Mouse (Mus musculus) heart, embryonic 13.5 days (tissue): ENCODE results near the gene Arhgap21. TPM values are rescaled to one million over a fixed set of nuclear protein-coding genes. Genes with fewer than 3 reads are reported as not detected.

ENCODE experiments used
- ATAC-seq: fragments of 200-750 bp; cut with Nextera tagmentation; 2 replicates; pipeline ENCODE4 v1.8.0; 2017; ENCODE audit warnings: moderate TSS enrichment; ENCODE audit not compliant: insufficient number of reproducible peaks, low FRiP score, low TSS enrichment; ENCODE audit errors: extremely low read depth
- H3K27ac ChIP-seq: fragments of 300-500 bp; sonication (generic); replicated peaks from 2 replicates; pipeline ENCODE4 v1.5.1; 2015; ENCODE audit warnings: moderate library complexity, mild to moderate bottlenecking, inconsistent platforms
- H3K27me3 ChIP-seq: fragments of 300-500 bp; sonication (generic); replicated peaks from 2 replicates; pipeline ENCODE4 v1.6.1; 2015; ENCODE audit warnings: mild to moderate bottlenecking, inconsistent platforms
- H3K36me3 ChIP-seq: fragments of 300-500 bp; sonication (generic); 2 replicates; pipeline ENCODE4 v1.6.1; 2015; ENCODE audit warnings: mild to moderate bottlenecking, inconsistent platforms
- H3K4me1 ChIP-seq: fragments of 300-500 bp; sonication (generic); 2 replicates; pipeline ENCODE4 v1.6.1; 2015; ENCODE audit warnings: inconsistent platforms
- H3K4me2 ChIP-seq: fragments of 300-500 bp; sonication (generic); 2 replicates; pipeline ENCODE4 v1.6.1; 2015; ENCODE audit warnings: inconsistent platforms, mild to moderate bottlenecking, moderate library complexity
- H3K4me3 ChIP-seq: fragments of 300-500 bp; sonication (generic); 2 replicates; pipeline ENCODE4 v1.5.1; 2015; ENCODE audit warnings: moderate library complexity, mild to moderate bottlenecking, inconsistent platforms
- H3K9ac ChIP-seq: fragments of 300-500 bp; sonication (generic); 2 replicates; pipeline ENCODE4 v1.6.1; 2015; ENCODE audit warnings: inconsistent platforms, mild to moderate bottlenecking, moderate library complexity
- H3K9me3 ChIP-seq: fragments of 300-500 bp; sonication (generic); 2 replicates; pipeline ENCODE4 v1.6.1; 2016; ENCODE audit warnings: inconsistent platforms
- WGBS: fragments of 180-500 bp; shearing (Covaris S2); methylation state at CpG from one replicate; pipeline ENCODE4 v1.1.7; 2015; ENCODE audit warnings: mixed read lengths; 5-methylcytosine and 5-hydroxymethylcytosine counted together
- polyA plus RNA-seq: library from polyadenylated mRNA; unstranded; fragments of >200 nt; fragmentation: Nextera tagmentation; extraction: Ambion mirVana; gene quantifications from 2 replicates; pipeline ENCODE4 v1.2.1, GENCODE M21; 2015

Gene Arhgap21
- polyA plus RNA-seq, 1 experiment from 2014 or later = 11.7 TPM

DNA sequence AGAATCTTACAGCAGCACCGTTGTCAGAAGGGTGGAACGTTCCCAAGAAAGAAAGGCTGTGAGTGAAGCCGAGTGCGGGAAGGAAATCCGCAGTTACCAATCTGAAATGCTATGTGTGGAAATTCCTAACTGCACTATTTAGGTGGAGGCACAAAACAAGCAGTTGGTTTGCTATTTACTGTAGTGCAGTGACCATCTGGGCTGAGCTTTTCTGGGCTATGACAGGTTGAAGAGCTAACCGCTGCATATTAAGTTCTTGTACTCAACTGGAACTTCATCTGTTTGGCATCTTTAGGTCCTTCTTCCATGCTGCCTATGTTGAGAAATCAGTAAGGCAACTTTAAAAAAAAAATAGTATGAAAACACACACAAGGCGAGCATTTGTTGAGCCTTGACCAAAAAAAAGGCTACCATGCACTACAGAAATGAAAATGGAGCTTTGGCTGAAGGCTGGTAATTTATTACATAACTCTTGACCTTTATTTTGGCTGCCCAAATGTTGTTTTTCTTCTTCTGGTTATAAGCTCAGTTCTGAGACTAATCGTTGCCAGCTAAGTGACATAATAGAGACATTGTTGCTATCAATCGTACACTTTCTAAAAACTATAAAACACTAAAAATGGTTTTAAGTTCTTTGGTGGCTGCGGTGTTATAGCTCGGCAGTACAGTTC lies 56.2 kb downstream of the Arhgap21 start:
- Histone ChIP-seq H3K4me3 (no peak overlapping the region), H3K36me3 (peaks cover 20% of the 10 kb centered on the region), H3K9me3 (no peaks in the 10 kb centered on the region), H3K27ac (no peak overlapping the region), H3K4me2 (no peak overlapping the region), H3K9ac (no peak overlapping the region), H3K27me3 (no peaks in the 10 kb centered on the region), H3K4me1 (peaks cover 40% of the 10 kb centered on the region)
- no peak for ATAC-seq
- WGBS = 86% methylated on average over 11 of the region's 11 CpGs

DNA sequence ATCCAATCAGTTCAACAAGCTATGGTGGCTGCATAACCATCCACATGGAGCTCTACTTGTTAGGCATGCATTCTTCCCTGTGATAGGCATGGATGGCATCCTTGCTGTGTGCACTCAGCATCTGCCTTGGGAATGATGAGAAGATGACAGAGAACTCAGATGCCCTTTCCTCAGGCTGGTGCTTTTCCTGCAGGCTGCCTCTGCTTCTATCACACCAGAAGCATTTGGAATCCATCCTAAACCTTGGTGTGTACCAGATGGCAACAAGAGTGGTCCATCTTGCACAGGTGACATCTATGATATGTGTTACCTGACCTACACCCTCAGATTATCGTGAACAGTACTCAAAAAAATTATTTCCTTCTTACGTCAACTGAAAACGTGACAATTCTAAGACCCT lies 58.2 kb downstream of the Arhgap21 start:
- no peak overlapping the region for H3K9ac ChIP-seq
- H3K27ac ChIP-seq = no peak overlapping the region
- ATAC-seq = no peak

DNA sequence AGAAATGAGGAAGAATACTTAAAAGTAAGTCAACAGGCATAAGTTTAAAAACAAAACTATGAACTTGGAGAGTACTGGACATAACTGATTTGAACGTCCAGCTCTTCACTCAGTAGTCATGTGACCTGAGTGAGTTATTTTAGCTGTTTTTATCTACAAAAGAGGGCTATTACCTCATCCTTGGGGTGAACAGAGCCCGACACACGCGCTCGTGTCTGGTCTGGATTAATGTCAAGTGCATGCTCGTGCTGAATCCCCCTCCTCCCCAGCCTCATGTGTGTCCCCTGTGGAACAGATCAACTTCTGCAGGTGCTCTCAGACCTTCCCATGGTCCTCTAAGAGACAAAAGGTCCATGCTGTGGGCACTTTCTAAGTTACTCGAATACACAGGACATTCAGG lies 59.3 kb downstream of the Arhgap21 start:
- H3K9me3 ChIP-seq = no peaks in the 10 kb centered on the region
- H3K4me3 ChIP-seq = no peak overlapping the region
- H3K27me3 ChIP-seq = no peaks in the 10 kb centered on the region
- 20% methylated on average over 7 of the region's 7 CpGs for WGBS
- peak overlapping the region; percentile 85 for H3K27ac ChIP-seq
- ATAC-seq = peak; percentile 74; the same call in 1 of the 2 replicates
- peaks cover 26% of the 10 kb centered on the region for H3K36me3 ChIP-seq
- peaks cover 60% of the 10 kb centered on the region for H3K4me1 ChIP-seq
- H3K4me2 ChIP-seq = peak overlapping the region; percentile 50
- 0 out of 2 replicates have a peak overlapping the region, but pooled peaks have one; percentile 68 for H3K9ac ChIP-seq

More for the DNA sequence above, 58.2 kb downstream of the Arhgap21 start:
- no peak overlapping the region for H3K4me3 ChIP-seq
- H3K27me3 ChIP-seq = no peaks in the 10 kb centered on the region
- H3K4me1 ChIP-seq = peaks cover 54% of the 10 kb centered on the region
- H3K36me3 ChIP-seq = peaks cover 20% of the 10 kb centered on the region
- no peak overlapping the region for H3K4me2 ChIP-seq
- no peaks in the 10 kb centered on the region for H3K9me3 ChIP-seq
- 92% methylated on average over 3 of the region's 3 CpGs for WGBS

DNA sequence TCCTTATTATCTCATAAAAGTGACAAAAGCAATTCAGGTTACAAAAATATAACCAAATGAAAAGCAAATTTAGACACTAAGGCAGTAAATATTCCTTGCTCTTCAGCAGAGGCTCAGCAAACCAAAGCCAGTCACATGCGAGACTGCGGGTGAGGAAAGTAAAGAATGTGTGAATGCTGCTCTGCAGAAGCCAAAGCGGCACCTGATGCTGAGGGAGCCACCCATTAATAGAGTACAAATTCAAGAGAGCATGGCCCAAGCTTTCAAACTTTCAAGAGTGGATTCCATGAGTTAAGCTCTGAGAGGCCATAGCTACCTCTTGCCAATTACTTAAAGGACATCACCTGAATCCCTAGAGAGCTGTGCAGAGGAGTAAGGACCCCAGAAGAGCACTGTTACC lies 61.4 kb downstream of the Arhgap21 start:
- H3K4me1 ChIP-seq = peaks cover 59% of the 10 kb centered on the region
- 0 out of 2 replicates have a peak, but pooled peaks have one; percentile 31 for ATAC-seq
- H3K9ac ChIP-seq = no peak overlapping the region
- peak overlapping the region; percentile 75 for H3K27ac ChIP-seq
- no peaks in the 10 kb centered on the region for H3K9me3 ChIP-seq
- no peaks in the 10 kb centered on the region for H3K27me3 ChIP-seq
- H3K36me3 ChIP-seq = peaks cover 23% of the 10 kb centered on the region
- WGBS = 46% methylated on average over 3 of the region's 3 CpGs
- no peak overlapping the region; the same call in 1 of the 2 replicates for H3K4me2 ChIP-seq
- no peak overlapping the region for H3K4me3 ChIP-seq

DNA sequence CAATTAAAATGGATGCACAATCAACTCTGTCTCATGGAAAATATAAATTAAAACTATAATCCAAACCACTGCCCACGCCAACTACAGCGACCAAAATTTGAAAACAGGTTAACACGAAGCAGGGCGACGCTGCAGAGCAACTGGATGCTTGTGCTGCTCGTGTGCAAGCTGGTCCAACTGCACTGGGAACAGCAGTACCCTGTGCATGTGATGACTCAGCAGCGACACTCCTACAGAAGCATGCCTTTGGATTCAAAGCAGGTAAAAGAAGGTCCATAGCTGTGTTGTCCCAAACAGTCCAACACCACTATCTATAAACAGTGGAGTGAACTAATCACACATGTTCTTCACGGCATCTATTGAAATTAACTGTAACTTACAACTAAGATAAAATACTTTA lies 63.3 kb downstream of the Arhgap21 start:
- H3K4me2 ChIP-seq = no peak overlapping the region
- no peak overlapping the region for H3K4me3 ChIP-seq
- H3K27me3 ChIP-seq = no peaks in the 10 kb centered on the region
- no peak overlapping the region for H3K9ac ChIP-seq
- 0 out of 2 replicates have a peak, but pooled peaks cover 9% of the 10 kb centered on the region for H3K36me3 ChIP-seq
- WGBS = 88% methylated on average over 8 of the region's 8 CpGs
- no peaks in the 10 kb centered on the region for H3K9me3 ChIP-seq
- no peak overlapping the region for H3K27ac ChIP-seq
- H3K4me1 ChIP-seq = peaks cover 57% of the 10 kb centered on the region
- ATAC-seq = no peak

DNA sequence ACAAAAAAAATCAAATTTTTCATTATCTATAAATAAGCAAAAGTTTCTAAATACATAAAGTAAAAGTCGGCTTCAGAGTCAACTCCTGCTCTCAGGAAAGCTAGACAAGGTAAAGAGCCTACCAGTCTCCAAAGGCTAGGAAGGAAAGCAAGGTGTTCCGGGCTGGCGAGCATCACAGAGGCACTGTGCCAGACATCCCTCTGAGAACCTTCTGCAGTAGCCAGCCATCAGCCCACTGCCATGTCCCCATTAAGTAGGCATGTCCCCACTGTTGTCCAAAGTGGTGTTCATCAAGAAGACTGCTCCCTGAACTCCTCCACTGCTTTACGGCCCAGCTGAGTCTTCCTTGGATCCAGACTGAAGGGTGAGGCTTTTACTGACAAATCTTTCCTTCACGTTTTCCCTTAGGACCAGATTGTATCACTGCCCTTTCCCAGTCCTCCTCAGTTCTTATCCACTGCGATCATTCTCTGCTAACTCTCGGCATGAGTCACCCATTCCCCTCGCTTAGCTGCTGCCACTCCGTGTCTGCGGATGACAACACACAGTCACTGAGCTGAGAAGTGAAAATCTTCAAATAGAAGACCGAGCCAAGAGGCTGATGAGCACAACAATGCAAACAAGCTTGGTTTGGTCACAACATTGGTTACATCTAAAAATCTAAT lies 65.6 kb downstream of the Arhgap21 start:
- Histone ChIP-seq H3K36me3 (0 out of 2 replicates have a peak, but pooled peaks cover 7% of the 10 kb centered on the region), H3K4me3 (no peak overlapping the region), H3K4me2 (no peak overlapping the region), H3K9ac (no peak overlapping the region), H3K9me3 (no peaks in the 10 kb centered on the region), H3K27ac (no peak overlapping the region), H3K4me1 (peaks cover 44% of the 10 kb centered on the region), H3K27me3 (no peaks in the 10 kb centered on the region)
- 69% methylated on average over 11 of the region's 11 CpGs for WGBS
- no peak for ATAC-seq

DNA sequence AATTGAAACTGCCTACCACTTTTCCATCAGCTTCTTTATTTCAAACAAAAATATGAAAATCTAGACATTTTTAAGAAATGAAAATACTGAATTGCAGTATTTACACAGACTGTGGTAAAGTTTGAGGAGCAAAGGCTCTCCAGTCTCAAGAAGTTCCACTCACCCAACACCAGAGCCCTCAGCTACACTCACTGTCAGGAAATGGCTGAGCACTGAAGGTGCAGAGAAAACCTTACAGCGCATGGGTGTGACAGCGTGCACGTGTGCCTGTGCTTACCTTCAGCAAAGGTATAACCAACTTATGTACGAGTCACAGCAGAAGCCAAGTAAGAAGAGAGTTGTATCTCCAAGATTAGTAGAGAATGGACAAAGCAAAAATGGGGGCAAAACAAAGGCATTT lies 66.8 kb downstream of the Arhgap21 start:
- H3K4me2 ChIP-seq = no peak overlapping the region
- no peak overlapping the region for H3K4me3 ChIP-seq
- no peak for ATAC-seq
- H3K27ac ChIP-seq = no peak overlapping the region
- no peaks in the 10 kb centered on the region for H3K9me3 ChIP-seq
- H3K36me3 ChIP-seq = 0 out of 2 replicates have a peak, but pooled peaks cover 7% of the 10 kb centered on the region
- WGBS = 89% methylated on average over 4 of the region's 4 CpGs
- no peak overlapping the region for H3K9ac ChIP-seq
- H3K27me3 ChIP-seq = no peaks in the 10 kb centered on the region
- H3K4me1 ChIP-seq = peaks cover 33% of the 10 kb centered on the region

DNA sequence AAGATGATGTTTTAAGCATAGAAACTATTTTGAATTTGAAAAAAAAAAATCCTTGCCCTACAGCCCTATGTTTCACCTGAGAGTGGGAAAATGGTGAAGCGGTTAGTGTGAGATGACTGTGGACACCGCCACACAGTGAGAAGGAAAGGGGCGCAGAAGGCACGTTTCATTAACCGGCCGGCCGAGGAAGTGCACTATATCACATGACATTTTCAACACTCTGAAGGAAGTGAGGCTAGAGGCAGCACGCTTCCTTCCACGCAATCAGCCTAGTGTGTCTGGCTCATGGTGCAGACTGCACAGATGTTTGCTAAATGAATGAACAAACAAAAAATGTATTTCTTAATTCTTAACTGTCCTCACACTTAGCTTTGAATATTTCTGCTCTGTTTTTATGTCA lies 69.4 kb downstream of the Arhgap21 start:
- peaks cover 29% of the 10 kb centered on the region for H3K4me1 ChIP-seq
- H3K9ac ChIP-seq = peak overlapping the region; percentile 52
- WGBS = 38% methylated on average over 9 of the region's 9 CpGs
- no peaks in the 10 kb centered on the region for H3K27me3 ChIP-seq
- H3K4me3 ChIP-seq = 0 out of 2 replicates have a peak overlapping the region, but pooled peaks have one; percentile 6
- 0 out of 2 replicates have a peak overlapping the region, but pooled peaks have one; percentile 39 for H3K27ac ChIP-seq
- 0 out of 2 replicates have a peak, but pooled peaks cover under 1% of the 10 kb centered on the region for H3K36me3 ChIP-seq
- H3K4me2 ChIP-seq = peak overlapping the region; percentile 50
- ATAC-seq = no peak
- H3K9me3 ChIP-seq = no peaks in the 10 kb centered on the region

DNA sequence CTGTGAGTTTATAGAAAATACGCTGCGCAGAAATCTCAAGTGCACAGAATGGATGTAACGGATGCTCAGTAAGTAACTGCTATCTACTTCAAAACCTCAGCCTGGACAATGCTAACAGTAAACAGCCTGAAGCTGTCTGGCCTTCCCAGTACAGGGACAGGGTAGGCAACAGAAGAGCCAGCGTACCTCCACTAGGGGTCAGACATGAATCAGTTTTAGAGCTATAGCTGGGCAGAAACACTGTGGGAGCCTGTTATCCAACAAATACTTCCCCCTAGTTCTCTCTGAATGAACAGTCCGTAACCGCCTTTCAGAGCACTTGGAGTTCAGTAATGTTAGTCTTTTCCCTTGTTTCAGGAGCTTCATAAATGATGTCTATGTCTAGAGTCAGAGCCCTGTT lies 70.0 kb downstream of the Arhgap21 start:
- H3K4me3 ChIP-seq = 0 out of 2 replicates have a peak overlapping the region, but pooled peaks have one; percentile 6
- H3K9me3 ChIP-seq = no peaks in the 10 kb centered on the region
- peaks cover 32% of the 10 kb centered on the region for H3K4me1 ChIP-seq
- H3K27ac ChIP-seq = 0 out of 2 replicates have a peak overlapping the region, but pooled peaks have one; percentile 39
- WGBS = 36% methylated on average over 6 of the region's 6 CpGs
- peak overlapping the region; percentile 50 for H3K4me2 ChIP-seq
- 0 out of 2 replicates have a peak, but pooled peaks cover 3% of the 10 kb centered on the region for H3K36me3 ChIP-seq
- no peaks in the 10 kb centered on the region for H3K27me3 ChIP-seq
- peak overlapping the region; percentile 52 for H3K9ac ChIP-seq
- ATAC-seq = peak; percentile 73; the same call in 1 of the 2 replicates

DNA sequence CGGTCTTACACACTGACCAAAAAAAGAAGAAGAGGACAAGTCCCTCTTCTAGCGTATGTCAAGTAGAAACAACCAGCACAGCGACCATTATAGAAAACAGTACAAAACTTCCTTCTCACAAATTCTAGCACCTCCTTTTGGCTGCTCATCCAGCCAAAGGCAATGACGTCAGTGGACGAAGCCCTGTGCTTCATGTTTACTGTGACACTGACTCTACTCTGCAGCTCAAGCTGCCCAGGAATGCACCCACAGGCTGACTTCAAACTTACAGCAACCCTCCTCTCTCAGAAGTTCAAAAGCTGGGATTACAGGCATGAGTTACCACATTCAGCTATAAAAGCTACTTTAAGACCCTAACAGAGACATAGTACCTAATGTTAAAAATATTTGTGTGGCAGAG lies 72.2 kb downstream of the Arhgap21 start:
- no peaks in the 10 kb centered on the region for H3K27me3 ChIP-seq
- H3K27ac ChIP-seq = peak overlapping the region; percentile 45; the same call in 1 of the 2 replicates
- no peak for ATAC-seq
- no peaks in the 10 kb centered on the region for H3K9me3 ChIP-seq
- H3K36me3 ChIP-seq = peaks cover 8% of the 10 kb centered on the region; the same call in 1 of the 2 replicates
- no peak overlapping the region for H3K4me3 ChIP-seq
- 76% methylated on average over 5 of the region's 5 CpGs for WGBS
- no peak overlapping the region for H3K4me2 ChIP-seq
- H3K4me1 ChIP-seq = peaks cover 25% of the 10 kb centered on the region
- H3K9ac ChIP-seq = no peak overlapping the region

DNA sequence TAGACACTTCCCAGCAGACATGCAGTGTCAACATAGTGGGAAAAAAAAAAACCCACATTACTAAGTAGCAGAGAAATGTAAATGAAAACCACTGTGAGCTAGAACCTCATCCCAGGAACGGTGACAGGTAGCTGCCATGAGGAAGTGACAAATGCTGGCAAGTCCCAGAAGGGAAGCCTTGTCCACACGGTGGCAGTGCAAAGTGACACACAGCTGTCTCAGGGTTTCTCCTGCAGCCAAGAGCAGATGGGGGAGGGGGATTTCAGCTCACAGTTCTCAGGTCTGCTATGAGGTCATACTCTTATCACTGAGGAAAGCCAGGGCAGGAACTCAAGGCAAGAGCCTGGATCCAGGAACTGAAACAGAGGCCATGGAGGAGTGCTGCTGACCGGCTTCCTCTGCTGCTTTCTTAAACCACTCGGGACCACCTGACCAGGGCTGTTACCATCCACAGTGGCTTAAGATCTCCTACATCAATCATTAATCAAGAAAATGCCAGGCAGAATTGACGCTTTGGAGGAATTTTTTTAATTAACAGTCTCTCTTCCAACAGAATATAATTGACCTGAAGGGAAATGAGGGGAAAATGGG lies 74.5 kb downstream of the Arhgap21 start:
- Histone ChIP-seq H3K4me3 (no peak overlapping the region), H3K27ac (no peak overlapping the region), H3K4me2 (no peak overlapping the region), H3K4me1 (peaks cover 19% of the 10 kb centered on the region), H3K9me3 (no peaks in the 10 kb centered on the region), H3K36me3 (peaks cover 15% of the 10 kb centered on the region; the same call in 1 of the 2 replicates), H3K27me3 (no peaks in the 10 kb centered on the region), H3K9ac (no peak overlapping the region)
- 31% methylated on average over 5 of the region's 5 CpGs for WGBS
- no peak for ATAC-seq
